Comparison of ENCODE assay signal across 14 mouse cellular contexts in the genomic region with DNA sequence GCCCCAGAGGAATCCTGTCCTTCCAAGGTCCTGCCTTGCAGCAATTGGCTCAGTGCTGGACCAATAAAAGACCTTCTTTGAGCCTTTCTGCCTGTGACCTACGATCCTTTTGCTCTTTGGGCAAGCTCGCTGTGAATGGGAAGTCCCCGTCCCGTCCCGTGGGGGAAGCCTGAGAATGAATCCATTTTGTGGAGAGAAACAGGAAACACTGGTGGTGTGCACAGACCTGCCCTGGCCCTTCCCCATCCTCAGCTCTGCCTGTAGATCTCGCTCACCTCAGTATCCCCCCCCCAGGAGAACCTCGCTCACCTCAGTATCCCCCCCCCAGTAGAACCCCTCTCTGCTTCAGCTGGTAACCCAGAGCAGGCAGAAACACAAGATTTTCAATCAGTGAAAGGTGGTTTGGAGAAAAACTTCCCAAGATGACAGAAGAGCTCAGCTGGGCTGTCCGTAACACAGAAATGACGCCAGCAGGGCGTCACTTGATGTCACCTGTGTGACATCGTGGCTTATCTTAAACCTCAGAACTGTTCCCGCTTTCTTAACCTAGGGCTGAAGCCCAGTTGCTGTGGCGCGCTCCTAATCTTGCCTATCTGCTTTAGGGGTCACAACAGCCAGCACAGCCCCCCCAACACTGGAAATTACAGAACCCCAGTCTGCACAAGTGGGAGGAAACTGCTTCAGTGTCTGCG. TPM values are rescaled to one million over a fixed set of nuclear protein-coding genes. Genes with fewer than 3 reads are reported as not detected.
"Had no signal": no experiment of that assay in that cellular context is flagged by ENCODE, and none has a peak within 500 bp of the region (broad histone marks: within the 10 kb centered on the region; RNA-seq: fewer than 3 reads in every experiment).

No protein-coding gene starts in this region.

- H3K4me1 ChIP-seq: intestine, embryonic 15.5 days; liver, embryonic 15.5 days; midbrain, embryonic 13.5 days had no signal

- H3K9me3 ChIP-seq: intestine, embryonic 15.5 days; limb, embryonic 10.5 days; liver, embryonic 15.5 days; midbrain, embryonic 13.5 days had no signal

- H3K27me3 ChIP-seq: intestine, embryonic 15.5 days; liver, embryonic 15.5 days; midbrain, embryonic 13.5 days had no signal

- H3K36me3 ChIP-seq: intestine, embryonic 15.5 days; limb, embryonic 10.5 days; liver, embryonic 15.5 days; midbrain, embryonic 13.5 days had no signal

- H3K4me3 ChIP-seq: intestine, embryonic 15.5 days; limb, embryonic 10.5 days; liver, embryonic 15.5 days; midbrain, embryonic 13.5 days had no signal

- H3K27ac ChIP-seq: intestine, embryonic 15.5 days; kidney, postnatal 0 days; limb, embryonic 10.5 days; liver, embryonic 15.5 days; macrophage; midbrain, embryonic 13.5 days had no signal

- H3K9ac ChIP-seq: intestine, embryonic 15.5 days; liver, embryonic 15.5 days; lung, embryonic 14.5 days; midbrain, embryonic 13.5 days had no signal

- DNase-seq: kidney, adult 18-20 months; kidney, postnatal 36 days; lung, embryonic 14.5 days; lung, postnatal 14 days; right cerebral cortex, postnatal 25 days; thymus, adult 18-20 months; thymus, postnatal 14 days had no signal

- ATAC-seq: intestine, embryonic 15.5 days; midbrain, embryonic 13.5 days had no signal

RNA-seq across cellular contexts. Expression of a gene that starts 43.7 kb away (rescaled TPM):
- polyA plus RNA-seq: limb, embryonic 10.5 days had no signal

RNA-seq across cellular contexts. Expression of a gene that starts 58.6 kb away (rescaled TPM):
- polyA plus RNA-seq: small intestine, adult 2 months had no signal
